Mouse (Mus musculus) hindbrain, postnatal 0 days (tissue): ENCODE measurements at regions not wholly inside any gene's neighbourhood (a gene's known extent, or its start where the extent isn't known, plus 50 kb on each side); places are given as distances from the start of the nearest gene placed in this dataset.

Experiments used
- ATAC-seq: fragments of 200-750 bp; cut with Nextera tagmentation; 2 replicates; pipeline ENCODE4 v1.8.0; 2017; ENCODE audit warnings: mild to moderate bottlenecking, moderate TSS enrichment, moderate library complexity
- DNase-seq: peaks from one replicate; pipeline ENCODE4 v3.0.0-alpha.2; 2015; ENCODE audit warnings: low spot score
- H3K27ac ChIP-seq: fragments of 300-500 bp; sonication (generic); 2 replicates; pipeline ENCODE4 v1.5.1; 2014; ENCODE audit warnings: mild to moderate bottlenecking
- H3K27me3 ChIP-seq: fragments of 300-500 bp; sonication (generic); 2 replicates; pipeline ENCODE4 v1.6.1; 2014; ENCODE audit warnings: low read length, mixed read lengths; ENCODE audit not compliant: insufficient read depth
- H3K36me3 ChIP-seq: fragments of 300-500 bp; sonication (generic); 2 replicates; pipeline ENCODE4 v1.6.1; 2014; ENCODE audit warnings: low read length, mixed read lengths; ENCODE audit not compliant: insufficient read depth
- H3K4me1 ChIP-seq: fragments of 300-500 bp; sonication (generic); 2 replicates; pipeline ENCODE4 v1.6.1; 2014; ENCODE audit warnings: antibody characterized with exemption, low read length, mixed read lengths; ENCODE audit not compliant: insufficient read depth
- H3K4me2 ChIP-seq: fragments of 300-500 bp; sonication (generic); 2 replicates; pipeline ENCODE4 v1.6.1; 2014; ENCODE audit warnings: low read depth, mild to moderate bottlenecking, low read length, moderate library complexity, mixed read lengths
- H3K4me3 ChIP-seq: fragments of 300-500 bp; sonication (generic); 2 replicates; pipeline ENCODE4 v1.5.1; 2014; ENCODE audit warnings: low read length
- H3K9ac ChIP-seq: fragments of 300-500 bp; sonication (generic); replicated peaks from 2 replicates; pipeline ENCODE4 v1.6.1; 2014; ENCODE audit warnings: mild to moderate bottlenecking, low read length, moderate library complexity, mixed read lengths
- H3K9me3 ChIP-seq: fragments of 300-500 bp; sonication (generic); 2 replicates; pipeline ENCODE4 v1.6.1; 2016; ENCODE audit warnings: low read length, mixed read lengths
- CTCF ChIP-seq: IDR thresholded peaks from 2 replicates; pipeline ENCODE4 v1.5.1; 2016; ENCODE audit warnings: antibody characterized with exemption, control low read depth, low read depth
- WGBS: fragments of 180-500 bp; shearing (Covaris S2); extraction: QIAGEN DNeasy Blood & Tissue Kit; methylation state at CpG from one replicate; pipeline ENCODE4 v1.1.7; 2014; 5-methylcytosine and 5-hydroxymethylcytosine counted together

- no peaks in the 10 kb centered on the region for H3K36me3 ChIP-seq
- ATAC-seq (no peak), DNase-seq (no peak)
- H3K4me1 ChIP-seq: no peaks in the 10 kb centered on the region
- no peaks in the 10 kb centered on the region for H3K27me3 ChIP-seq
- no peak for TF ChIP-seq CTCF
- no peak overlapping the region for H3K4me2 ChIP-seq
- no peak overlapping the region for H3K27ac ChIP-seq
- no peak overlapping the region for H3K4me3 ChIP-seq
- H3K9me3 ChIP-seq: no peaks in the 10 kb centered on the region
- H3K9ac ChIP-seq: no peak overlapping the region
Observed at GRCm38 (mm10) chr9:112367291-112367690, 131.6 kb upstream of the Arpp21 start.

GRCm38 (mm10) chr9:112361355-112361754 is 125.6 kb upstream of the Arpp21 start:
- Histone ChIP-seq H3K9me3 (no peaks in the 10 kb centered on the region), H3K4me1 (peaks cover 3% of the 10 kb centered on the region; the same call in 1 of the 2 replicates), H3K4me3 (no peak overlapping the region), H3K4me2 (no peak overlapping the region), H3K27ac (no peak overlapping the region), H3K36me3 (no peaks in the 10 kb centered on the region), H3K27me3 (no peaks in the 10 kb centered on the region), H3K9ac (no peak overlapping the region)
- no peak for TF ChIP-seq CTCF
- DNase-seq (no peak), ATAC-seq (no peak)
- 81% methylated on average over 3 of the region's 3 CpGs for WGBS

DNA sequence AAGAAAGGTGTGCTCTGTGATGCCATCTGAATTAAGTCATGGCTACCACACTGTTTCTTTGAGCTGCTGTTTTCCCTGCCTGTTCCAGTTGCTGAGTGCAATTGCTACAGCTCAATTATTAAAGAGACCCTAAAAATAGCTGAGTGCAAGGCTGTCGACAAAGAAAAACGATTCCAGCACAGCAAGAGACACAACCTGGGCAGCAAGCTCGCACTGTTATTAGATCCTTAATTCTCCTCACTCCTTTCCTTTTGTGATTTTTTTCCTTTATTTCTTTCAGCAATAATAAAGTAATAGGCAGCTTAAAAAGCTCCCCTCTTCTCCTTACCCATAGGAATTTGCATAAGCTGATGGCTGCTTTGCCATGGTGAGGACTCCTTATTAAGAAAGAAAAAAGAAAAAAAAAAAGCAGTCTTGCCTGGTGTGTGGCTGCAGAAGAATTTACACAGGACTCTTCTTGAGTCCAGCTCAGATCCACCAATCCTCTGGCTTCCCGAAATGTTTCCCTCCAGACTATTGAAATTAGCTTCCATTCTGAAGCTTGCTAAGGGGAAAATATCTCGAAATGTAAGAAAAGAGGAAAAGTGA is 123.1 kb upstream of the Arpp21 start:
- Histone ChIP-seq H3K9ac (no peak overlapping the region), H3K36me3 (no peaks in the 10 kb centered on the region), H3K4me3 (no peak overlapping the region), H3K27me3 (no peaks in the 10 kb centered on the region), H3K9me3 (no peaks in the 10 kb centered on the region), H3K4me1 (peaks cover 3% of the 10 kb centered on the region; the same call in 1 of the 2 replicates), H3K4me2 (no peak overlapping the region), H3K27ac (peak overlapping the region; percentile 54; the same call in 1 of the 2 replicates)
- WGBS: 37% methylated on average over 5 of the region's 5 CpGs
- DNase-seq: peak; percentile 12
- no peak for TF ChIP-seq CTCF
- ATAC-seq: no peak

GRCm38 (mm10) chr9:112353196-112353595 is 117.5 kb upstream of the Arpp21 start:
- ATAC-seq (no peak), DNase-seq (no peak)
- no peak overlapping the region for H3K4me2 ChIP-seq
- H3K36me3 ChIP-seq: no peaks in the 10 kb centered on the region
- H3K9me3 ChIP-seq: no peaks in the 10 kb centered on the region
- H3K27me3 ChIP-seq: no peaks in the 10 kb centered on the region
- H3K4me1 ChIP-seq: peaks cover 3% of the 10 kb centered on the region; the same call in 1 of the 2 replicates
- H3K27ac ChIP-seq: no peak overlapping the region
- no peak for TF ChIP-seq CTCF
- no peak overlapping the region for H3K9ac ChIP-seq
- WGBS: 75% methylated on average over 3 of the region's 3 CpGs
- H3K4me3 ChIP-seq: no peak overlapping the region

DNA sequence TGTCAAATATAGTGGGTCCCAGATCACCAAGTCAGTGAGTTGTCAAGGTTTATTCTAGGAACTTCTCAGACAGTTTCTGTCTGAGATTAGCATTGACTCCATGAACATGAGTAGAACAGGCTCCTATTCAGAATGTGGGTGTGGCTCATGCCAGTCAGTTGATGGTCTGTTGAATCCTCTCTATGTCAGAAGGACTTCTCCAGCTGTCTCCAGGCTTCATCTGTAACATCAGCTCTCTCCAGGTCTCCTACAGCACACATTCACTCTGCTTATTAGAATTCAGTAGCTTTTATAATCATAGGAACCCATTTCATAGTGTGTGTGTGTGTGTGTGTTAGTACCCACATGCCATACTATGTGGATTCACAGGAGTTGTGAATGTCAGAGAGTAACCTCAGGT is 113.2 kb upstream of the Arpp21 start:
- Histone ChIP-seq H3K4me1 (no peaks in the 10 kb centered on the region), H3K9me3 (no peaks in the 10 kb centered on the region), H3K27me3 (no peaks in the 10 kb centered on the region), H3K9ac (no peak overlapping the region), H3K4me3 (no peak overlapping the region), H3K4me2 (no peak overlapping the region), H3K27ac (no peak overlapping the region), H3K36me3 (no peaks in the 10 kb centered on the region)
- TF ChIP-seq CTCF: no peak
- DNase-seq (no peak), ATAC-seq (no peak)

DNA sequence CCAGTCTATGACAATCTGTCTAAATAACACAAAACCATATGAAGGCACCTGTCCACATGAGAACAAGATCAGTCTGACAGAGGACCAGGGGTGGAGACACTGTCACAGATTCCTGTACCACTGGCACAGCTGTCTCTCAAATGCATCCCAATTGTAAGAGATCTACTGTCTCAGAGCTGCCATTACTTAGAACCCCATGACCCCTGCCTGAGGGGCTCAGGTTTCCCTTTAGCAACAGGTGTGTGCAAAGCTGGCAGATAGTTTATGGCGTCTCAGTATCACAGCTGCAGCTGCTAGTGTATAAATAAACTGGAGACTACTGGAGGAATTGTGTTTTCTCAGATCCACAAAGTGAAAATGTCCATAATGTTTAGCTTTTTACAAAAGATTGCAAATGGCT is 109.1 kb upstream of the Arpp21 start:
- H3K4me1 ChIP-seq: no peaks in the 10 kb centered on the region
- H3K4me2 ChIP-seq: no peak overlapping the region
- DNase-seq (no peak), ATAC-seq (no peak)
- H3K27ac ChIP-seq: no peak overlapping the region
- TF ChIP-seq CTCF: no peak
- H3K4me3 ChIP-seq: no peak overlapping the region
- H3K9me3 ChIP-seq: no peaks in the 10 kb centered on the region
- no peak overlapping the region for H3K9ac ChIP-seq
- WGBS: 71% methylated on average over 1 of the region's 1 CpGs
- no peaks in the 10 kb centered on the region for H3K36me3 ChIP-seq
- no peaks in the 10 kb centered on the region for H3K27me3 ChIP-seq

DNA sequence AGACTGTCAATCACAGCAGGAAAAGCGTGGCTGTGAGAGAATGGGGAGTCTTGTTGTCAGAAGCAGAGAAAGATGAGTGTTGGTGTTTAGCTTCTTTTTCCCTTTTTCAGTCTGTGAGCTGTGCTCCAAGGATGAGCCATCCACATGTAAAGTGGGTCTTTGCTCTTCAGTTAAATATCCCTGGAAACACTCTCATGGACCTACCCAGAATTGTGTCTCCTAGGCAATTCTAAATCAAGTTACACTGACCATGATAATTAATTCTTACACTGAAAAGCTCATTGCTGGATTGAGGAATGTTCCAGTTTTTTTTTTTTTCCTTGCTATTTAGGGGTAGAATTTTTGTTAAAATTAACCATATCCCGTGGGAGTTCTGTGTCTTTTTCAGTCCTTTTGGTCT is 104.6 kb upstream of the Arpp21 start:
- no peaks in the 10 kb centered on the region for H3K36me3 ChIP-seq
- DNase-seq: no peak

More for the DNA sequence above, 104.6 kb upstream of the Arpp21 start:
- Histone ChIP-seq H3K4me1 (no peaks in the 10 kb centered on the region), H3K4me3 (no peak overlapping the region), H3K27me3 (no peaks in the 10 kb centered on the region), H3K9me3 (peaks cover 2% of the 10 kb centered on the region; the same call in 1 of the 2 replicates), H3K9ac (no peak overlapping the region), H3K27ac (no peak overlapping the region), H3K4me2 (no peak overlapping the region)
- 61% methylated on average over 2 of the region's 2 CpGs for WGBS
- ATAC-seq: no peak
- no peak for TF ChIP-seq CTCF
